Comparison of ENCODE assay signal across 11 mouse cellular contexts in genomic region chr11:60308061-60308460, GRCm38 (mm10). TPM values are rescaled to one million over a fixed set of nuclear protein-coding genes. Genes with fewer than 3 reads are reported as not detected.
DNase-seq lines count a peak whose midpoint lies in the region; ATAC-seq and TF ChIP-seq lines count a peak whose summit lies in the region.
"Had no signal": no experiment of that assay in that cellular context is flagged by ENCODE, and none has a peak within 500 bp of the region (broad histone marks: within the 10 kb centered on the region; RNA-seq: fewer than 3 reads in every experiment).

No protein-coding gene starts in this region.

- H3K4me3 ChIP-seq in heart, adult 2 months, result no peak overlapping the region
- no peak overlapping the region for H3K4me3 ChIP-seq in kidney, embryonic 16.5 days (ENCODE audit: low read length)
- H3K4me3 ChIP-seq in brown adipose tissue, adult 24 weeks (ENCODE audit: insufficient read depth, low read depth, low read length), result no peak overlapping the region
- no peak overlapping the region for H3K4me3 ChIP-seq in liver, embryonic 13.5 days (replicated peaks)

- H3K9ac ChIP-seq in heart, adult 2 months (ENCODE audit: low read depth, low read length), result no peak overlapping the region
- H3K9ac ChIP-seq in kidney, embryonic 16.5 days (replicated peaks; ENCODE audit: low read length), result no peak overlapping the region
- no peak overlapping the region for H3K9ac ChIP-seq in liver, embryonic 13.5 days

- H3K27me3 ChIP-seq in heart, adult 2 months (ENCODE audit: control insufficient read depth, insufficient read depth, low read length), result no peaks in the 10 kb centered on the region
- H3K27me3 ChIP-seq in kidney, embryonic 16.5 days (ENCODE audit: insufficient read depth, low read length), result no peaks in the 10 kb centered on the region
- H3K27me3 ChIP-seq in liver, embryonic 13.5 days, result no peaks in the 10 kb centered on the region

- no peak for TF ChIP-seq EP300 in heart, adult 2 months (IDR thresholded peaks at IDR 0.05; ENCODE audit: insufficient read depth, low read depth, low read length)

- 44% methylated on average over 2 of the region's 2 CpGs for WGBS in heart, adult 2 months
- 45% methylated on average over 2 of the region's 2 CpGs for WGBS in kidney, embryonic 16.5 days
- WGBS in liver, embryonic 13.5 days (ENCODE audit: insufficient replicate concordance), result 58% methylated on average over 2 of the region's 2 CpGs

- no peaks in the 10 kb centered on the region for H3K9me3 ChIP-seq in kidney, embryonic 16.5 days (ENCODE audit: low read length)
- no peaks in the 10 kb centered on the region for H3K9me3 ChIP-seq in liver, embryonic 13.5 days (replicated peaks)

- no peak overlapping the region for H3K4me2 ChIP-seq in kidney, embryonic 16.5 days (replicated peaks; ENCODE audit: low read depth, low read length)
- no peak overlapping the region for H3K4me2 ChIP-seq in liver, embryonic 13.5 days

- H3K27ac ChIP-seq in heart, adult 2 months, result peak overlapping the region; percentile 57
- H3K27ac ChIP-seq in kidney, embryonic 16.5 days (ENCODE audit: low read length), result peak overlapping the region; percentile 85
- H3K27ac ChIP-seq in brown adipose tissue, adult 24 weeks (replicated peaks; ENCODE audit: low read depth, low read length), result 0 out of 2 replicates have a peak overlapping the region, but pooled peaks have one; percentile 51
- H3K27ac ChIP-seq in liver, embryonic 13.5 days, result peak overlapping the region; percentile 54

- TF ChIP-seq POLR2A in heart, adult 2 months (IDR thresholded peaks at IDR 0.05; ENCODE audit: insufficient read depth, low read depth, low read length), result no peak

- peaks cover 17% of the 10 kb centered on the region for H3K4me1 ChIP-seq in heart, adult 2 months (ENCODE audit: control insufficient read depth, insufficient read depth, low read length)
- H3K4me1 ChIP-seq in kidney, embryonic 16.5 days (ENCODE audit: insufficient read depth, low read length), result peaks cover 57% of the 10 kb centered on the region
- H3K4me1 ChIP-seq in brown adipose tissue, adult 24 weeks (ENCODE audit: control insufficient read depth, insufficient read depth, insufficient read length, low read length), result peaks cover 22% of the 10 kb centered on the region
- H3K4me1 ChIP-seq in liver, embryonic 13.5 days (replicated peaks), result peaks cover 65% of the 10 kb centered on the region

- DNase-seq in heart, adult 2 months, result no peak
- no peak for DNase-seq in heart, adult 8-10 months (ENCODE audit: low spot score)
- DNase-seq in kidney, postnatal 14 days, result no peak
- no peak for DNase-seq in liver, embryonic 13.5 days
- no peak for DNase-seq in urinary bladder, postnatal 36 days (ENCODE audit: low spot score in 2 of 2)
- DNase-seq in thymus, postnatal 0 days (ENCODE audit: low spot score), result no peak
- DNase-seq: gastrocnemius, postnatal 36 days; left cerebral cortex, postnatal 4 days had no signal

- TF ChIP-seq CTCF in heart, adult 2 months (IDR thresholded peaks at IDR 0.05), result no peak

- H3K79me2 ChIP-seq in heart, adult 2 months (replicated peaks; ENCODE audit: control insufficient read depth, insufficient read depth, low read length), result peaks cover 5% of the 10 kb centered on the region

- intact Hi-C loops in heart, adult 2 months (cut with DNase I), result loop anchor here (5.0 kb wide), 1 partner anchor 44 kb away; the partner anchor contains the start of genes Drc3 and Tom1l2

- no peak for ATAC-seq in kidney, embryonic 16.5 days (ENCODE audit: low FRiP score, low TSS enrichment)
- no peak for ATAC-seq in liver, embryonic 13.5 days (ENCODE audit: low read depth)
- ATAC-seq: midbrain, embryonic 16.5 days had no signal

- H3K36me3 ChIP-seq in heart, adult 2 months (ENCODE audit: control insufficient read depth, insufficient read depth, low read length), result peaks cover 2% of the 10 kb centered on the region; the same call in 1 of the 2 replicates
- H3K36me3 ChIP-seq in kidney, embryonic 16.5 days (ENCODE audit: insufficient read depth, low read length), result peaks cover 3% of the 10 kb centered on the region; the same call in 1 of the 2 replicates
- no peaks in the 10 kb centered on the region for H3K36me3 ChIP-seq in liver, embryonic 13.5 days

RNA-seq across cellular contexts. Expression of gene Tom1l2, which starts 44.6 kb away (rescaled TPM):
- 100 to 1,000 TPM; 102 to 113 TPM for total RNA-seq in heart, adult 2 months (2021)
- 123 and 149 TPM in 2 replicates for polyA plus RNA-seq in heart, adult 2 months (2012; rRNA removed)
- total RNA-seq in heart, adult 8-10 months (2022), result 100 to 1,000 TPM; 121 to 134 (median 127) TPM
- polyA plus RNA-seq in kidney, embryonic 16.5 days (2015; fragmentation: Nextera tagmentation; extraction: Ambion mirVana), result 36.3 and 41.7 TPM in 2 replicates
- 27.4 and 27.6 TPM in 2 replicates for polyA plus RNA-seq in brown adipose tissue, adult 24 weeks (2012; ENCODE audit: insufficient read depth, insufficient read length, missing spikeins)
- polyA plus RNA-seq in liver, embryonic 13.5 days (2015; fragmentation: Nextera tagmentation; extraction: Ambion mirVana), result 4.6 and 5.1 TPM in 2 replicates
- polyA plus RNA-seq in thymus, postnatal 0 days (2015; fragmentation: Nextera tagmentation; extraction: Ambion mirVana), result 12.7 and 17.6 TPM in 2 replicates

RNA-seq across cellular contexts. Expression of gene Drc3, which starts 45.1 kb away (rescaled TPM):
- 1 to 10 TPM; 1.6 to 2.4 TPM for total RNA-seq in heart, adult 2 months (2021)
- polyA plus RNA-seq in heart, adult 2 months (2012; rRNA removed), result 4.1 and 4.2 TPM in 2 replicates
- total RNA-seq in heart, adult 8-10 months (2022), result 1 to 10 TPM; 2.3 to 3.4 (median 2.7) TPM
- 2.1 and 2.8 TPM in 2 replicates for polyA plus RNA-seq in kidney, embryonic 16.5 days (2015; fragmentation: Nextera tagmentation; extraction: Ambion mirVana)
- polyA plus RNA-seq in brown adipose tissue, adult 24 weeks (2012; ENCODE audit: insufficient read depth, insufficient read length, missing spikeins), result 1.2 and 1.8 TPM in 2 replicates
- 0.33 and 0.56 TPM in 2 replicates for polyA plus RNA-seq in liver, embryonic 13.5 days (2015; fragmentation: Nextera tagmentation; extraction: Ambion mirVana)
- polyA plus RNA-seq in thymus, postnatal 0 days (2015; fragmentation: Nextera tagmentation; extraction: Ambion mirVana), result 3.6 and 4.5 TPM in 2 replicates
